20 mouse cellular contexts compared by ENCODE assay signal in the genomic region with DNA sequence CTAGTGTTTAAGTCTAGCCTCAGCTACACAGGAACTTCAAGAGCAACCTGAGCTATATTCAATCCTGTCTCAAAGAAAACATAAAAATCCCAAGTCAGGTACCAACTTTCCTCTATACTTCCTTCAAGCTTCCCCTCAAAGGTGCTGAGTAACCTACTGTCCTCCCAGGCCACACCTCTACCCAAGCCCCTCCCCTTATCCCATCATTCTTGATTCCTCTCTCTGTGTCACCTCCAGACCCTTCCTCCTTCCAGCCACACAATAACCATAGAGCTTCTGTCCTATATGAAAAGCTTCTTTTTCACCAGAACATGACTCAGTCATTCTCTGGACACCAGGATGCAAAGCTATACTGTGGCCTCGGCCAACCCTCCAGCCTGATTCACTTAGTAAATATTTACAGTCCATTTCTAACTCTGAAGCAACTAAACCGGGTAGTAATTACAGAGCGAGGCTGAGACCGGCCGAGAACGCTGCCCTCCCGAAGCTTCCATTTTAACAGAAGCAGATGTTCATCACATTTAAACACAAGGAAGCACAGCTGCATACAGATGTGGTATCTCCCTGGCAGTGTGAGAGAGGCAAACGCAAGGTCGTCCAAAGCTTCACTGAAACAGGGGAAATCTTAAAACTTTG. TPM values are rescaled to one million over a fixed set of nuclear protein-coding genes. Genes with fewer than 3 reads are reported as not detected.
A peak's percentile ranks its signal among the peaks of the same experiment; 100 is the strongest.
DNase-seq lines count a peak whose midpoint lies in the region; ATAC-seq and TF ChIP-seq lines count a peak whose summit lies in the region.
"Had no signal": no experiment of that assay in that cellular context is flagged by ENCODE, and none has a peak within 500 bp of the region (broad histone marks: within the 10 kb centered on the region; RNA-seq: fewer than 3 reads in every experiment).

No protein-coding gene starts in this region.

- 23% methylated on average over 9 of the region's 9 CpGs for WGBS in intestine, embryonic 15.5 days
- 51% methylated on average over 9 of the region's 9 CpGs for WGBS in liver, postnatal 0 days (ENCODE audit: insufficient replicate concordance)

- peak; percentile 39 for ATAC-seq in intestine, embryonic 15.5 days
- ATAC-seq in liver, postnatal 0 days, result peak; percentile 82
- ATAC-seq: activated CD4-positive, CD25-positive, alpha-beta regulatory T cell, adult 4 months; midbrain, embryonic 15.5 days had no signal

- H3K36me3 ChIP-seq in ES-Bruce4 (ENCODE audit: control insufficient read depth, insufficient read depth, low read length, poor library complexity, severe bottlenecking), result no peaks in the 10 kb centered on the region
- no peaks in the 10 kb centered on the region for H3K36me3 ChIP-seq in intestine, embryonic 15.5 days
- H3K36me3 ChIP-seq in liver, postnatal 0 days (replicated peaks; ENCODE audit: insufficient read depth, low read length), result no peaks in the 10 kb centered on the region
- H3K36me3 ChIP-seq: embryonic facial prominence, embryonic 15.5 days; hindbrain, embryonic 13.5 days; limb, embryonic 15.5 days; midbrain, embryonic 15.5 days had no signal

- H3K4me3 ChIP-seq in ES-Bruce4 (ENCODE audit: low read depth, low read length), result peak overlapping the region; percentile 69
- no peak overlapping the region for H3K4me3 ChIP-seq in intestine, embryonic 15.5 days (replicated peaks)
- H3K4me3 ChIP-seq in liver, postnatal 0 days (ENCODE audit: low read depth, low read length), result no peak overlapping the region
- H3K4me3 ChIP-seq: embryonic facial prominence, embryonic 15.5 days; hindbrain, embryonic 13.5 days; limb, embryonic 15.5 days; megakaryocyte, embryonic 14.5 days; midbrain, embryonic 15.5 days had no signal

- H3K4me2 ChIP-seq in intestine, embryonic 15.5 days (replicated peaks), result no peak overlapping the region
- H3K4me2 ChIP-seq in liver, postnatal 0 days (ENCODE audit: low read depth, low read length), result peak overlapping the region; percentile 48
- H3K4me2 ChIP-seq: embryonic facial prominence, embryonic 15.5 days; hindbrain, embryonic 13.5 days; limb, embryonic 15.5 days; midbrain, embryonic 15.5 days had no signal

- no peak for TF ChIP-seq CTCF in ES-Bruce4 (IDR thresholded peaks at IDR 0.05; ENCODE audit: low read depth, low read length)
- no peak for TF ChIP-seq CTCF in liver, postnatal 0 days (IDR thresholded peaks at IDR 0.05; ENCODE audit: low read depth)

- TF ChIP-seq EP300 in ES-Bruce4 (IDR thresholded peaks at IDR 0.05; ENCODE audit: insufficient read depth, low read depth, low read length), result no peak
- TF ChIP-seq EP300 in liver, postnatal 0 days (IDR thresholded peaks at IDR 0.05; ENCODE audit: low read depth), result no peak

- peak; percentile 87 for DNase-seq in 3T3-L1 (ENCODE audit: low read depth, low spot score)
- DNase-seq in liver, postnatal 0 days, result no peak
- no peak for DNase-seq in layer of hippocampus, postnatal 36 days
- DNase-seq in frontal cortex, postnatal 14 days (ENCODE audit: low spot score in 2 of 2), result no peak
- no peak for DNase-seq in cerebellum, adult 9-11 months
- DNase-seq: cerebellum, adult 18-20 months; gastrocnemius, postnatal 10 days; kidney, adult 9 months; kidney, postnatal 36 days; retina, postnatal 1 day; right cerebral cortex, postnatal 4 days; thymus, adult 18-20 months had no signal

- peak overlapping the region; percentile 58 for H3K27ac ChIP-seq in ES-Bruce4 (ENCODE audit: insufficient read depth, low read length)
- H3K27ac ChIP-seq in intestine, embryonic 15.5 days, result 0 out of 2 replicates have a peak overlapping the region, but pooled peaks have one; percentile 23
- H3K27ac ChIP-seq in liver, postnatal 0 days (ENCODE audit: low read depth), result peak overlapping the region; percentile 71
- H3K27ac ChIP-seq: embryonic facial prominence, embryonic 15.5 days; hindbrain, embryonic 13.5 days; limb, embryonic 15.5 days; midbrain, embryonic 15.5 days had no signal

- no peaks in the 10 kb centered on the region for H3K9me3 ChIP-seq in ES-Bruce4 (replicated peaks; ENCODE audit: control insufficient read depth, insufficient read depth, low read length, poor library complexity, severe bottlenecking)
- no peaks in the 10 kb centered on the region for H3K9me3 ChIP-seq in intestine, embryonic 15.5 days
- H3K9me3 ChIP-seq in liver, postnatal 0 days (ENCODE audit: low read length), result no peaks in the 10 kb centered on the region
- H3K9me3 ChIP-seq: embryonic facial prominence, embryonic 15.5 days; hindbrain, embryonic 13.5 days; limb, embryonic 15.5 days; megakaryocyte, embryonic 14.5 days; midbrain, embryonic 15.5 days had no signal

- H3K4me1 ChIP-seq in ES-Bruce4 (ENCODE audit: control insufficient read depth, insufficient read depth, low read length), result no peaks in the 10 kb centered on the region
- H3K4me1 ChIP-seq in intestine, embryonic 15.5 days (replicated peaks), result peaks cover 13% of the 10 kb centered on the region; the same call in 1 of the 2 replicates
- H3K4me1 ChIP-seq in liver, postnatal 0 days (ENCODE audit: insufficient read depth), result peaks cover 16% of the 10 kb centered on the region; the same call in 1 of the 2 replicates
- H3K4me1 ChIP-seq: hindbrain, embryonic 13.5 days; midbrain, embryonic 15.5 days had no signal

- peak overlapping the region; percentile 55 for H3K9ac ChIP-seq in ES-Bruce4 (ENCODE audit: low read depth, poor library complexity, severe bottlenecking)
- no peak overlapping the region for H3K9ac ChIP-seq in intestine, embryonic 15.5 days
- H3K9ac ChIP-seq in liver, postnatal 0 days (replicated peaks), result no peak overlapping the region
- H3K9ac ChIP-seq: embryonic facial prominence, embryonic 15.5 days; hindbrain, embryonic 13.5 days; limb, embryonic 15.5 days; midbrain, embryonic 15.5 days had no signal

- TF ChIP-seq POLR2A in ES-Bruce4 (IDR thresholded peaks at IDR 0.05; ENCODE audit: insufficient read depth, low read length), result no peak

- H3K27me3 ChIP-seq in ES-Bruce4 (ENCODE audit: control insufficient read depth, insufficient read depth, low read length, poor library complexity, severe bottlenecking), result no peaks in the 10 kb centered on the region
- no peaks in the 10 kb centered on the region for H3K27me3 ChIP-seq in intestine, embryonic 15.5 days (replicated peaks)
- no peaks in the 10 kb centered on the region for H3K27me3 ChIP-seq in liver, postnatal 0 days (ENCODE audit: insufficient read depth, low read length)
- H3K27me3 ChIP-seq: embryonic facial prominence, embryonic 15.5 days; hindbrain, embryonic 13.5 days; limb, embryonic 15.5 days; megakaryocyte, embryonic 14.5 days; midbrain, embryonic 15.5 days had no signal

RNA-seq across cellular contexts. Expression of a gene that starts 8.4 kb away (rescaled TPM):
- polyA plus RNA-seq in ES-Bruce4 (2011; ENCODE audit: insufficient read depth, insufficient read length, low read depth, missing spikeins), result 39.6 and 39.9 TPM in 2 replicates
- polyA plus RNA-seq in intestine, embryonic 15.5 days (2015; fragmentation: Nextera tagmentation; extraction: Ambion mirVana), result 3.3 and 3.7 TPM in 2 replicates
- polyA plus RNA-seq in liver, postnatal 0 days (2015; fragmentation: Nextera tagmentation; extraction: Ambion mirVana), result 2.1 and 2.4 TPM in 2 replicates
- total RNA-seq in layer of hippocampus, postnatal 36 days (2021), result 1 to 10 TPM; 2.3 to 2.5 TPM
